Mouse (Mus musculus) heart, embryonic 11.5 days (tissue): ENCODE results near the gene Rapgef4. TPM values are rescaled to one million over a fixed set of nuclear protein-coding genes. Genes with fewer than 3 reads are reported as not detected.

Source experiments
- ATAC-seq: fragments of 200-750 bp; cut with Nextera tagmentation; replicated peaks from 2 replicates; pipeline ENCODE4 v1.8.0; 2017; ENCODE audit warnings: moderate library complexity; ENCODE audit not compliant: insufficient number of reproducible peaks, low FRiP score, low TSS enrichment
- H3K27ac ChIP-seq: fragments of 300-500 bp; sonication (generic); 2 replicates; pipeline ENCODE4 v1.5.1; 2014; ENCODE audit warnings: mild to moderate bottlenecking, low read depth, low read length
- H3K27me3 ChIP-seq: fragments of 300-500 bp; sonication (generic); 2 replicates; pipeline ENCODE4 v1.6.1; 2014; ENCODE audit warnings: mild to moderate bottlenecking, low read length, mixed read lengths; ENCODE audit not compliant: control insufficient read depth, insufficient read depth
- H3K36me3 ChIP-seq: fragments of 300-500 bp; sonication (generic); 2 replicates; pipeline ENCODE4 v1.6.1; 2014; ENCODE audit warnings: mild to moderate bottlenecking, low read length, moderate library complexity, mixed read lengths; ENCODE audit not compliant: control insufficient read depth, insufficient read depth
- H3K4me1 ChIP-seq: fragments of 300-500 bp; sonication (generic); 2 replicates; pipeline ENCODE4 v1.6.1; 2014; ENCODE audit warnings: low read length; ENCODE audit not compliant: control insufficient read depth, insufficient read depth
- H3K4me2 ChIP-seq: fragments of 300-500 bp; sonication (generic); 2 replicates; pipeline ENCODE4 v1.6.1; 2014; ENCODE audit warnings: mild to moderate bottlenecking, moderate library complexity
- H3K4me3 ChIP-seq: fragments of 300-500 bp; sonication (generic); 2 replicates; pipeline ENCODE4 v1.5.1; 2014; ENCODE audit warnings: low read depth, low read length
- H3K9ac ChIP-seq: fragments of 300-500 bp; sonication (generic); 2 replicates; pipeline ENCODE4 v1.6.1; 2014; ENCODE audit warnings: mild to moderate bottlenecking, low read depth, low read length, moderate library complexity
- H3K9me3 ChIP-seq: fragments of 300-500 bp; sonication (generic); replicated peaks from 2 replicates; pipeline ENCODE4 v1.6.1; 2016; ENCODE audit warnings: low read length; ENCODE audit not compliant: control insufficient read depth
- WGBS: fragments of 180-500 bp; shearing (Covaris S2); extraction: QIAGEN DNeasy Blood & Tissue Kit; methylation state at CpG from one replicate; pipeline ENCODE4 v1.1.7; 2014; ENCODE audit not compliant: insufficient replicate concordance; 5-methylcytosine and 5-hydroxymethylcytosine counted together
- polyA plus RNA-seq: library from polyadenylated mRNA; unstranded; fragments of >200 nt; fragmentation: Nextera tagmentation; extraction: Ambion mirVana; gene quantifications from 2 replicates; pipeline ENCODE4 v1.2.1, GENCODE M21; 2014

Rapgef4 gene
- polyA plus RNA-seq, 1 experiment from 2014 or later: 4.0 TPM

DNA sequence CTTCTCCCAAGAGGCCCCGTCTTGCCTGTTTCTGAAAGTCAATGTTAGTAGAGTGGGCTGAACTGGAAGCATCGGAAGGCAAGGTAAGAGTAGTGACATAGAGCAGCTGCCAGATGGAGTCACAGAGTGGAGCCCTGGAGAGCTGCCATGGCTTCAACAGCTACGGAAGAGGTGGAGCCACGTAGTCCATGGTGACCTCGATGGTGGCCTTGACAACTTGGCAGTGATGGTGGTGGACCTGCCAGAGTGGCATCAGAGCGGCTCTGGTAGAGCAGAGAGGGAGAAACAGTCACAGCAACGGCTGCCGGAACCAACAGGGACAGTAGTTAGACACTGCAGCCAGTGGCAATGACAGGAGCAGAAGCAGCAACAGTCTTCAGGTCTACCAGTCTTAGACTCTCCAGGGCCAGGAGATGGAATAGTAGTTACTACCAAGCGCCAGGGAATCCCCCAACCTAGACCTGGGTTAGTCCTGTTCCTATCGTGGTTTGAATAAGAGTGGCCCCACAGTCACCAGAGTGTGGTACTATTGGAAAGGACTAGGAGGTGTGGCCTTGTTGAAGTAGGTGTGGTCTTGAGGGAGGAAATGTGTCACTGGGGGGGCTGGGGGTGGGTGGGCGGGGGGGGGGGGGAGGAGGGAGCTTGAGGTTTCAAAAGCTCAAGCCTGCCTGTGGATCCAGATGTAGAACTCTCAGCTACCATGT is 6.7 kb upstream of the Rapgef4 start:
- WGBS: 84% methylated on average over 10 of the region's 11 CpGs
- Histone ChIP-seq H3K9me3 (no peaks in the 10 kb centered on the region), H3K4me2 (no peak overlapping the region), H3K4me3 (no peak overlapping the region), H3K27me3 (peaks cover 2% of the 10 kb centered on the region; the same call in 1 of the 2 replicates), H3K27ac (no peak overlapping the region), H3K9ac (no peak overlapping the region), H3K36me3 (no peaks in the 10 kb centered on the region), H3K4me1 (no peaks in the 10 kb centered on the region)
- ATAC-seq: no peak

GRCm38 (mm10) chr2:71979981-71980380 is 1.1 kb upstream of the Rapgef4 start:
- Histone ChIP-seq H3K36me3 (no peaks in the 10 kb centered on the region), H3K4me1 (no peaks in the 10 kb centered on the region), H3K27me3 (peaks cover 18% of the 10 kb centered on the region), H3K27ac (no peak overlapping the region), H3K9me3 (no peaks in the 10 kb centered on the region), H3K4me2 (no peak overlapping the region), H3K4me3 (no peak overlapping the region), H3K9ac (no peak overlapping the region)
- no peak for ATAC-seq
- WGBS: 84% methylated on average over 7 of the region's 7 CpGs

GRCm38 (mm10) chr2:71981343-71981851 is 357 bp downstream of the Rapgef4 start:
- no peak for ATAC-seq
- Histone ChIP-seq H3K4me1 (no peaks in the 10 kb centered on the region), H3K4me2 (peak overlapping the region; percentile 99), H3K9me3 (no peaks in the 10 kb centered on the region), H3K9ac (peak overlapping the region; percentile 64; the same call in 1 of the 2 replicates), H3K36me3 (no peaks in the 10 kb centered on the region), H3K27me3 (peaks cover 18% of the 10 kb centered on the region), H3K4me3 (peak overlapping the region; percentile 63), H3K27ac (no peak overlapping the region)
- 12% methylated on average over 24 of the region's 24 CpGs for WGBS

DNA sequence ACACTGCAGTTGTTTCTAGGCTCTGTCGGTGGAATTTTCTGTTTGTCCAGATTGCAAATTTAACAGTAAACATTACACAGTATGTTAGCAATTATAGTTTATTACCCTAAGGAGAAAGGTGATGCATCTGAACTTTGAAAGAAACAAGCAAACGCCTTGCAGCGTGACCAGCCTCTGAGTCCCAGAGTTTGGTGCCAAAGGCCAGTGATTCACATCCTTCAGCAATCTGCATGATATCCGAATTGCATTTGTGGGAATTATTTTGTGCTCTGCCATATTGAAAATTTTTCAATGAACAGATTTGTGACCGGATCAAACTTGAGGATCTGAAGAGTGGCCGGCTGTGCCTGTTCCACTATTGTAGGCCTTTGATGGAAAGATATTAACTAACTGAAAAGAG is 856 bp downstream of the Rapgef4 start:
- no peak overlapping the region for H3K27ac ChIP-seq
- H3K27me3 ChIP-seq: peaks cover 18% of the 10 kb centered on the region
- no peaks in the 10 kb centered on the region for H3K36me3 ChIP-seq
- 77% methylated on average over 6 of the region's 6 CpGs for WGBS
- H3K9me3 ChIP-seq: no peaks in the 10 kb centered on the region
- ATAC-seq: no peak
- H3K4me3 ChIP-seq: peak overlapping the region; percentile 63
- H3K4me1 ChIP-seq: no peaks in the 10 kb centered on the region
- H3K9ac ChIP-seq: no peak overlapping the region
- H3K4me2 ChIP-seq: peak overlapping the region; percentile 99; the same call in 1 of the 2 replicates

- Histone ChIP-seq H3K4me3 (no peak overlapping the region), H3K9me3 (no peaks in the 10 kb centered on the region), H3K36me3 (no peaks in the 10 kb centered on the region), H3K27ac (peak overlapping the region; percentile 54), H3K4me1 (no peaks in the 10 kb centered on the region), H3K27me3 (peaks cover 18% of the 10 kb centered on the region), H3K9ac (no peak overlapping the region), H3K4me2 (peak overlapping the region; percentile 27)
- ATAC-seq: peak; percentile 79
- WGBS: 58% methylated on average over 10 of the region's 10 CpGs
These were observed 2.0 kb downstream of the Rapgef4 start for GRCm38 (mm10) chr2:71982868-71983597.

DNA sequence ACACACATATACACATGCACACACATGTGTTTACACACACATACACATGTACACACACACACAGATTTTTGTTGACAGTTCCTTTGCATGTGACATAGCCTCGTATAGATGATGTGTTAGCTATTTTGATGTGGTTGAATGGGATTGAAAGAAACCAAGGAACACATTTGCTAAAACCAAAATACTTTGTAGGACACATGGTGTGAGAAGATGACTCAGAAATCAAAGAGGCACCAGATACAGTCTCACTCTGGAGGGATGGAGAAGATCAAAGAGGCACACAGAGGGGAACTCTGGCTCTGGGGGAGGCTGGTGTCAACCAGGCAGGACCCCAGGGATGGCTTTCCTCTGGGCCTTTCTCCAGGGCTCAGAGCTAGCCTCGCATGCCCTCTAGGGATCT is 4.7 kb downstream of the Rapgef4 start:
- no peak overlapping the region for H3K4me3 ChIP-seq
- no peak overlapping the region for H3K27ac ChIP-seq
- H3K27me3 ChIP-seq: peaks cover 13% of the 10 kb centered on the region
- WGBS: 66% methylated on average over 2 of the region's 2 CpGs
- ATAC-seq: no peak
- H3K4me2 ChIP-seq: no peak overlapping the region
- no peaks in the 10 kb centered on the region for H3K36me3 ChIP-seq
- no peak overlapping the region for H3K9ac ChIP-seq
- H3K9me3 ChIP-seq: no peaks in the 10 kb centered on the region
- H3K4me1 ChIP-seq: no peaks in the 10 kb centered on the region

DNA sequence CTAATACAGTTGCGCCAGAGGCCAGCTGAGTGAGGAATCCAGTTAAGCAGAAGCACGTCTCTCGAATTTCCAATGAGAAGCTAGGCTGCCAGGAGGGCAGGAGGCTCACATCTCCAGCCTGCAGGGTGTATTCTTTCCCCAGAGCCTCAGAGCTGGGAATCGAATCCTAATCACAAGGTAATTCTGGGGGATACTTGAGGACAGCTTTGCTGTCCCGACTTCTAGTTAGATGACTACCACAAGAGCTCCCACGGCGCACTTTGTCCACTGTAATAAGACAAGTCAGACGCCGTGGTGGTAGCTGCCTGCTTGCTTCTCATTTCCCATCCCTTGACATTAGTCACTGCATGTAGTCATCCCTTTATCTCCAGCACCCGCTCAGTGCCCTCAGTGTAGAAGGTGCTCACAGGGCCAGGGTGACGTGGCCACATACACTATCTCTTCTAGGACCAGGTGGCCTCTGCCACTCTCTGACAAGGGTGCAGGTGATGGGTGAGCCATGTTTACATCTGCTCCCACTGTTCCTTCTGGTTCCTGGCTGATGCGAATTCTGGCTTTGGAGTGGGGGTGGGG is 5.3 kb downstream of the Rapgef4 start:
- H3K4me1 ChIP-seq: no peaks in the 10 kb centered on the region
- ATAC-seq: 0 out of 2 replicates have a peak, but pooled peaks have one; percentile 42
- H3K9ac ChIP-seq: no peak overlapping the region
- no peaks in the 10 kb centered on the region for H3K9me3 ChIP-seq
- H3K4me3 ChIP-seq: no peak overlapping the region
- peaks cover 8% of the 10 kb centered on the region for H3K27me3 ChIP-seq
- no peaks in the 10 kb centered on the region for H3K36me3 ChIP-seq
- no peak overlapping the region for H3K27ac ChIP-seq
- WGBS: 64% methylated on average over 12 of the region's 12 CpGs
- H3K4me2 ChIP-seq: no peak overlapping the region

DNA sequence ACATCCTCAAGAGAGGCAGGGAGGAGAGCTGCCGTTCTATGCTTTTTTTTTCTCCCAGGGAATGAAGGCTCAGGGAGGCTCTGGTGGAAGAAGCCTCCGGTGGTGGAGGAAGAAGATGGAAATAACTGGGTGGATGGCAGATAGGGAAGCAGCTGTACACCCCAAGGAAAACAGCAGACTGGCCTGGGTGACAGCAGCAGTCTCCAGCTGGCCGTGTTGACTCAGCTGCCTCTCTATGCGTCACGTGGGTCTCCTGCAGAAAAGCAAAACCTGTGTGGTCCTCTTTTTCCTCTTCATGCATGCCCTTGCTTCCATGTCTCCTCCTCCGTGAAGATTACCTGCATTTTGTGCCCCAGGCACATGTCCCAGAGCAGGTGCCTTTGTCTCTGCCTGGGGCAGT is 7.5 kb downstream of the Rapgef4 start:
- no peak for ATAC-seq
- Histone ChIP-seq H3K4me3 (no peak overlapping the region), H3K36me3 (no peaks in the 10 kb centered on the region), H3K9ac (no peak overlapping the region), H3K9me3 (no peaks in the 10 kb centered on the region), H3K4me2 (no peak overlapping the region), H3K27me3 (no peaks in the 10 kb centered on the region), H3K4me1 (no peaks in the 10 kb centered on the region), H3K27ac (no peak overlapping the region)
- 50% methylated on average over 6 of the region's 6 CpGs for WGBS
